ENCODE assay signal across 17 mouse cellular contexts in the genomic region with DNA sequence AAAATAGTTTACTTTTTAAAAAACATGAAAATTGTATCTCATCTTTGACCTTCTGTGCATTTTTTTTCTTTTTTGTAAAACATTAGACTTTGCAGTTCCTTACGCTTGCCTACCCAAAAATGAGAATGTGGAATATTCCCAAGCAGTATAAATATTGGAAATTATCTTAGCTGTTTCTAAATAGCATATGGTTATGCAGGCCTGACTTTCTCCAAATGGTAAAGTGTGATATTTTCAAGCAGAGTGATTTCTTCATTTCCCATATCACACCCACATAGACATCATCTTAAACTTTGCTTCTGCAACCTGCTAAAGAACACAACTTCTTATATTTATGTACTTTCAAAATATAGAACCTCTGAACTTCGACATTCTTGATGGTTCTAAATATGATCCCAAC.
"Had no signal": no experiment of that assay in that cellular context is flagged by ENCODE, and none has a peak within 500 bp of the region (broad histone marks: within the 10 kb centered on the region; RNA-seq: fewer than 3 reads in every experiment).

No protein-coding gene starts in this region.

- ATAC-seq: hindbrain, postnatal 0 days; intestine, embryonic 16.5 days; liver, embryonic 12.5 days had no signal

- DNase-seq: gastrocnemius, postnatal 14 days; gastrocnemius, postnatal 36 days; heart, adult 11 months; heart, adult 2 months; heart, postnatal 14 days; heart, postnatal 36 days; kidney, adult 11 months; kidney, adult 2 months; kidney, adult 9 months; kidney, postnatal 14 days; kidney, postnatal 36 days; layer of hippocampus, adult 9-11 months; layer of hippocampus, postnatal 36 days; left cerebral cortex, postnatal 4 days had no signal
